Mouse (Mus musculus) urinary bladder, adult 2 months (tissue): Measurements from ENCODE around the gene Mvb12b. TPM values are rescaled to one million over a fixed set of nuclear protein-coding genes. Genes with fewer than 3 reads are reported as not detected.
A peak's percentile ranks its signal among the peaks of the same experiment; 100 is the strongest.

Source experiments
- DNase-seq: peaks from one replicate; pipeline ENCODE4 v3.0.0; 2022; ENCODE audit warnings: low spot score
- polyA plus RNA-seq: library from polyadenylated mRNA; depleted of rRNA; stranded (reverse); fragments of >200 nt; gene quantifications from 2 replicates; pipeline ENCODE4 v1.2.3, GENCODE M21; 2012

Gene Mvb12b
- polyA plus RNA-seq, 1 experiment = 15.1 TPM

- DNase-seq = no peak
Observed at GRCm38 (mm10) chr2:33846635-33847034, 41.1 kb downstream of the Mvb12b start.

DNA sequence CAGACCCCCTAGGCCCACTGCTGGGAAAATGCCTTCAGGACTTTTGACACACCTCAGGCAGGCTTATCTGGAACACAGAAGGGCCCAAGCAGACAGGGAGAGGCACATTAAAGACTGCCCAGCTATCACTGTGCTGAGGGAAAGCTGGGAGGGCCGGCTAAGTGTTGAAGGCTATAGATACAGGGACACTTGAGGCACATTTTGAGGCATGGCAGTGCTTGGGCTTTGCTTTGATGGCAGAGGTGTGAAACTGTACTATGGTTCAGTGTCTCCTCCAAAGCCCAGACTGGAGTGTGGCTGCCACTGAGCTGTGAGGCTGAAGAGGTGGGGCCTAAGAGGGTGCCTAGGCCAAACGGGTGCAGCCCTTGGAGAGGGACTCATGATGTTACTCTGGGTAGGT is 44.1 kb downstream of the Mvb12b start:
- no peak for DNase-seq

GRCm38 (mm10) chr2:33842983-33843577 is 44.7 kb downstream of the Mvb12b start:
- DNase-seq = no peak

GRCm38 (mm10) chr2:33841980-33842379 is 45.8 kb downstream of the Mvb12b start:
- DNase-seq = no peak

- DNase-seq = no peak
Observed at GRCm38 (mm10) chr2:33840483-33840882, 47.3 kb downstream of the Mvb12b start.

GRCm38 (mm10) chr2:33839252-33839651 is 48.5 kb downstream of the Mvb12b start:
- no peak for DNase-seq

- no peak for DNase-seq
Observed at GRCm38 (mm10) chr2:33837297-33837696, 50.4 kb downstream of the Mvb12b start.

DNA sequence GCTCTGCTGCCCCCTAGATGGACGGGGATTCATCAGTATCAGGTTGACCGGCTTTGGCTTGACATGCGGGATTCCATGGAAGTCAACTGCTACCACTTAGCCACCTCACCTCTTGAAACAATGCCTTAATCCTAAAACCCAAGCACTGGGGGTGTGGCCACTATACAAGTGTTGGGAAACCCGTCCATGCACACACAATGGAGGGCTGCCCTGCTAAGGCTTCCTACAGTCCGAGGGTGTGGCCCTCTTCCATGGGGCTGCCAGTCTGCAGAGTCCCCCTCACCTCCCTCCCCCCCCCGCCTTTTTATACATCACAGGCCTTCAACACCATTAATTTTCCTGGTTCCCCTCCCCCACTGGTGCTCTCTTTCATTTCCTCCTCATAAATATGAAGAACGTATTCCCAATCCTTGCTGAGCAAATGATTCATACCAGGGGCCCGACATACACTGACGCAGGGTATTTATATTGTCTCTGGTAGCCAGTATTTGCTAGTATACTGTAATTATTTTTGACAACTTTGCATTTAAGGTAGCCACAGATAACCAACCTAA is 51.0 kb downstream of the Mvb12b start:
- no peak for DNase-seq

DNA sequence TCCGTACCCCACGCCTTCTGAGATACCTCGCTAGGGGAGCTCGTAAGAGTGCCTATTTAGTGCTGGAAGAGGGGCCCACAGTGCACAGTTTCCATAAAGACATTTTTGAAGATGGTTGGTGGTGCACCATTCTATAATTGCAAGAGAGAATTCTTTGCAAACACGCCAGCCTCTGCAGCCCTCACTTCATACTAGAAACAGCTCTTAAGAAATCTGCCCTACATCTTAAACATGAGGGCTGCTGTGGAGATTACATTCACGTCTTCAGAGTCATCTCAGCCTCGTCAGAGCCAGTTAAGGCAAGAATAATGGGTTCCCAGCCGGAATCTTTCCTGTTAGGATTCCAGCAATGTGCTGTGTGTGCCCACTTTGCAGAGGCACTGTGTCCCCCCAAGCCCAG is 52.7 kb downstream of the Mvb12b start:
- no peak for DNase-seq

GRCm38 (mm10) chr2:33833902-33834301 is 53.8 kb downstream of the Mvb12b start:
- no peak for DNase-seq

GRCm38 (mm10) chr2:33829870-33830269 is 57.9 kb downstream of the Mvb12b start:
- no peak for DNase-seq

DNA sequence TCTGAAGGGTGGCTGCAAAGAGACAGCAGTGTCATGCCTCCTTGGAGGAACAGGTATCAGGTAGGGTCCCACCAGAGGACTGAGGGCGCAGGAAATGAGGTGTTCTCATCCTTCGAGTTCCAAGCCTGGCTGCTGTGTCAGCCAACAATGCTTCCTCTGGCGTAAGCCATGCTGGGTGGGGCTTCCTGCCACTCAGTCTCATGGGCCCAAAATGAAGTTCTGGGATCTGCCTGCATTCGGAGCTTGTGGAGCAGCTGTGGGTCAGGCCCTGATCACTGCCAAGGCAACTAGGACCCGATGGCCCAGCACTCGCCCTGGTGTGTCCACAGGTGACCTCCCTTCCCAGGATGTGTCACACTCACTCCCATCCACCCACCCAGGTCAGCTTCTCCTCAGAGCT is 61.0 kb downstream of the Mvb12b start:
- DNase-seq = no peak

DNA sequence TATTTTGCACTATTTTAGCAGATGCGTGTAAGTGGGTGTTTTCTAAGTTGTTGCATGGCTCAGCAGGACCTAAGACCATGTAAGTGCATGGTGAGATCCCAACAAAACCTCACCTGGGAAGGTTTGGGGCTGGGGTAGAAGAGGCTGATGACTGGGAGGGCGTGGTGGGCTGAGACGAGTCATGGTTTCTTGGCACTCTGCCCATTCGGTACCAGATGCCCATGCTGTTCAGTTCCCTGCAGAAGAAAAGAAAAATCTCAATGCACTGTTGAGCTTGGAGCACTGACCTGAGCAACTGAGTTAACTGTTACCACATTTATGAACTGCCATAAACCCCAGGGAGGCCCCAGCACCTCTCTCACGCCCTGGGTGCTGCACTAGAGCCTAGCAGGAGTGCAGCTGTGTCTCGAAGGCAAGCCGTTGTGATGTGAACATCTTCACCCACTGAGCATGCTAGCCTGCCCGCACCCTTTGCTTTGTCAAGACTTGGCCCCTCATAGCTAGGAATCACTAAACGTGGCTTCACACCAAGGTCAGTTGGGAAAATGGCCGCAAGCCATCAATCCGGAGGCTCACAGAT is 62.7 kb downstream of the Mvb12b start:
- no peak for DNase-seq

DNA sequence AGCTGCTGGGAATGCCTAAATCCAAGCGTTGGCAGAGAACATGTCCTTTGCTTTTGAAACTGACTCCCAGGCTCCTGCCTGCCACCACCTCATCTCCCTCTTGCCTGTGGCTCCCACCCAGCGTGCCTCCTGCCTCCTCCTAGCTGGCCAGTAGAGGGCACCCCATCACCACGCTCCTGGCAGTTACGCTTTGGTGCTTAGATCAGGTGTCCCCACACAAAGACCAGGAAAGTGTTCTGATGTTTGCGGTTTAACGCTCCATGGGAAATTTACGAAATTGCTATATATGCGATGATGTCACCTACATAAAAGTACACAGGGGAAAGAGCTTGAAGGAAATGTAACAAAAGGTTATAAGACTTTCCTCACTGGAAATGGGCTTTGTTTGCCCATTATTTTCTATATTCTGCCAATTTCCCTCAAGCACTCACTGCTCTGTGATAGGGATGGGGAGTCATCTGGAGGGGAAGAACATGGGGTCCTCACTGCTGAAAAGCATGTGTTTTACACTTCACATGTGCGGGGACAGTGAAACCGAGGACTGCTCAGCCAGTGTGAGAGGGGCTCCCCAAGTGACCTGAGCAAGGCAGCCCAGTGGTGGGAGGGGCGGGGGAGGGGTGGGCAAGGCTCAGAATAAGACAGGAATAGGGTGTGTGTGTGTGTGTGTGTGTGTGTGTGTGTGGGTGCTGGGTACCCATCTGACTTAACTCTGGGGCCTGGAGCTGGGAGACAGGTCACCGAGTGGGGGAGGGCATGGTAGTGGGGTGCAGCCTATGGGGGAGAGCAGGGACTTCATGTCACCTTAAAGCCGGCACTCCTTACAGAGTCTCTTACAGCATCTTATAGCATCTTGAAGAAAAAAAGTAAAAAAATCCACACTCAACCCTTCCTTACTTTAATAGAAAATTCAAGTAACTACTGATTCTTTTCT is 65.8 kb downstream of the Mvb12b start:
- DNase-seq = peak; percentile 53

DNA sequence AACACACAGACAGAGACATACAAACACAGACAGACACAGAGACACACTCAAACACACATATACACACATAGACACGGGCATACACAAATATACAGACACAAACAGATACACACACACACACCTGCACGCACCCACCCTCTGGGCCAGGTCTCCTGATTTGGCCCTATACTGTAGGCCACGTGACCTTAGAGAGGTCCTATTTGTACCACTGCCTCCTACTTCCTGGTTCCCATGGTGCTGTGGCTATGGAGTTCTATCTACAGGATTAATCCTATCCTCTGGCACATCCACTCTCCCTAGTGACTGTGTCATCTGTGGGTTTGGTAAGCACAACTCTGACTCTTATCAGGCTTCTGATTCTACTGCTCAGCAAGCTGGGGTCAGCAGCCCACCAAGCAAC is 67.3 kb downstream of the Mvb12b start:
- no peak for DNase-seq

GRCm38 (mm10) chr2:33820037-33820436 is 67.7 kb downstream of the Mvb12b start:
- DNase-seq = no peak

DNA sequence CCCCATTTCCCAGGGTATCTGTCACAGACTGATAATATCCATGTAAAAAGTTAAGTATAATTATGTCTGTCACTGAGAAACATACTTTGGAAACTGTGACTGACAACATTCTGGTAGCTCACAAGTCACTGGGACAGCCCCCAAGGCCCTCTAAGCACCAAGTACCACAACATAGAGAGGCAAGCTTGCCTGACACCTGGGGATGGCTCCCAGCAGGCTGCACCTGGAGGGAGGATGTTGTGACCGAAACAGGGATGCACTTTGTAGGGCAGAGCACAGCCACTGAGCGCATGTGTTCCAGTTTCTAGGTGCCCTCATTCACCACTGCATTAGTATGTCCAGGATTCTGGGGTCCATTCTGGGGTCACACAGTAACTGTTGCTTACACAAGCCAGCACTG is 69.4 kb downstream of the Mvb12b start:
- DNase-seq = no peak

- DNase-seq = no peak
Observed at GRCm38 (mm10) chr2:33817663-33818346, 69.9 kb downstream of the Mvb12b start.

DNA sequence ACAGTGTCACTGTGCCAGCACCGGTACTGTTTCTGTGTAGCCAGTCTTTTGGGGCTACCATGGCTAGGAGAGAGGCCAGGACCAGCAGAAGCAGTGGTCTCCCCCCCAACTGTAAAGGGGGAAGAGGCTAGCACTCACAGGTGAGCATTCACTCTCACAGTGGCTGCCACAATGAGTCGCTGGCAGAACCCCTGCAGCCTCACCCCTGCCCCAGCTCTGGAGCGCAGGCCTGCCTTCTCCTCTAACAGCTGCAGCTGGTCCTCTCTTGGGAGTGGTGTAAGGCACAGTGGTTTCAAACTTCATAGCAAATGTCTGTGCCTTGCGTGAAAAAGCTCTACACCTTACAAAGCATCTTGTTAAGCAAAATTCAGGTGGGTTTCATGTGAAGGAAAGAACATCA is 70.7 kb downstream of the Mvb12b start:
- no peak for DNase-seq

DNA sequence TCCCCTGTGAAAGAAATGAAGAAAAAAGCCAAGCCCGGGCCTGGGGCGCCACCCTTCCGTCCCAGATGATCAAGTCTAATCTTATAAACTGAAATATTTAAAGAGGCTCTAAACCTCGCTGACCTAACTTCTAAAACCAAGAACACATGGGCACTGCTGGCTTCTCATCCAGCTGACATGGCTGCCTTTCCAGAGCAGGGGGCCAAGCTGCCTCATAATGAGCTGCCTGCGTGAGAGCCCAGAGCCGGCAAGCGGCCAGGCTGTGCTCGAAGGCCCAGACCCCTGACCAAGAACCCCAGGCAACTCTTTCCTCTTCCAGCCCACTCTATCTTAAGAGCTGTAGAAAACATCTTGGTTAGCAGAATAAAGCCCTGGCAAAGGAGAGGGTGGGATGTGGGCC is 73.2 kb downstream of the Mvb12b start:
- DNase-seq = no peak

GRCm38 (mm10) chr2:33813501-33814240 is 74.1 kb downstream of the Mvb12b start:
- no peak for DNase-seq
